Mouse (Mus musculus) stomach, embryonic 14.5 days (tissue): ENCODE measurements around the gene Gm44805. TPM values are rescaled to one million over a fixed set of nuclear protein-coding genes. Genes with fewer than 3 reads are reported as not detected.
A peak's percentile ranks its signal among the peaks of the same experiment; 100 is the strongest.

ENCODE experiments used
- ATAC-seq: fragments of 200-750 bp; cut with Nextera tagmentation; 2 replicates; pipeline ENCODE4 v1.8.0; 2017; ENCODE audit warnings: low read depth, moderate TSS enrichment; ENCODE audit not compliant: insufficient number of reproducible peaks, insufficient read depth, low FRiP score
- H3K27ac ChIP-seq: fragments of 300-500 bp; sonication (generic); 2 replicates; pipeline ENCODE4 v1.5.1; 2014; ENCODE audit warnings: mild to moderate bottlenecking, low read length, moderate library complexity, mixed read lengths
- H3K27me3 ChIP-seq: fragments of 300-500 bp; sonication (generic); 2 replicates; pipeline ENCODE4 v1.6.1; 2014; ENCODE audit warnings: low read length, control low read depth, mixed read lengths; ENCODE audit not compliant: control insufficient read depth, insufficient read depth
- H3K36me3 ChIP-seq: fragments of 300-500 bp; sonication (generic); 2 replicates; pipeline ENCODE4 v1.6.1; 2014; ENCODE audit warnings: mild to moderate bottlenecking, control low read depth, low read length, moderate library complexity, mixed read lengths; ENCODE audit not compliant: control insufficient read depth, insufficient read depth
- H3K4me1 ChIP-seq: fragments of 300-500 bp; sonication (generic); 2 replicates; pipeline ENCODE4 v1.6.1; 2014; ENCODE audit warnings: low read length, control low read depth, mixed read lengths; ENCODE audit not compliant: control insufficient read depth, insufficient read depth
- H3K4me2 ChIP-seq: fragments of 300-500 bp; sonication (generic); replicated peaks from 2 replicates; pipeline ENCODE4 v1.6.1; 2014; ENCODE audit warnings: low read depth, low read length, control low read depth
- H3K4me3 ChIP-seq: fragments of 300-500 bp; sonication (generic); 2 replicates; pipeline ENCODE4 v1.5.1; 2014; ENCODE audit warnings: low read depth, low read length, control low read depth
- H3K9ac ChIP-seq: fragments of 300-500 bp; sonication (generic); replicated peaks from 2 replicates; pipeline ENCODE4 v1.6.1; 2014; ENCODE audit warnings: low read depth, mild to moderate bottlenecking, control low read depth, low read length, moderate library complexity, mixed read lengths
- H3K9me3 ChIP-seq: fragments of 300-500 bp; sonication (generic); 2 replicates; pipeline ENCODE4 v1.6.1; 2016; ENCODE audit warnings: low read depth, low read length, control low read depth; ENCODE audit not compliant: control insufficient read depth
- WGBS: fragments of 180-500 bp; shearing (Covaris S2); extraction: QIAGEN DNeasy Blood & Tissue Kit; methylation state at CpG from one replicate; pipeline ENCODE4 v1.1.7; 2014; 5-methylcytosine and 5-hydroxymethylcytosine counted together
- polyA plus RNA-seq: library from polyadenylated mRNA; unstranded; fragments of >200 nt; fragmentation: Nextera tagmentation; extraction: Ambion mirVana; gene quantifications from 2 replicates; pipeline ENCODE4 v1.2.1, GENCODE M21; 2014

Gene Gm44805
- not detected in 2 replicates for polyA plus RNA-seq

GRCm38 (mm10) chr7:19681202-19681694, at the start of gene Gm44805, which contains the start of gene Apoc4:
Gene Gm44805 (minus strand): TSS chr7:19681423.
Gene Apoc4 (minus strand): TSS chr7:19681479.
- Histone ChIP-seq H3K36me3 (no peaks in the 10 kb centered on the region), H3K4me1 (no peaks in the 10 kb centered on the region), H3K27ac (no peak within 1 kb of the TSS), H3K4me2 (no peak within 1 kb of the TSS), H3K27me3 (no peaks in the 10 kb centered on the region), H3K9ac (no peak within 1 kb of the TSS), H3K4me3 (no peak within 1 kb of the TSS), H3K9me3 (no peaks in the 10 kb centered on the region)
- ATAC-seq = no peak
- WGBS = 60% methylated on average over 8 of the region's 8 CpGs

DNA sequence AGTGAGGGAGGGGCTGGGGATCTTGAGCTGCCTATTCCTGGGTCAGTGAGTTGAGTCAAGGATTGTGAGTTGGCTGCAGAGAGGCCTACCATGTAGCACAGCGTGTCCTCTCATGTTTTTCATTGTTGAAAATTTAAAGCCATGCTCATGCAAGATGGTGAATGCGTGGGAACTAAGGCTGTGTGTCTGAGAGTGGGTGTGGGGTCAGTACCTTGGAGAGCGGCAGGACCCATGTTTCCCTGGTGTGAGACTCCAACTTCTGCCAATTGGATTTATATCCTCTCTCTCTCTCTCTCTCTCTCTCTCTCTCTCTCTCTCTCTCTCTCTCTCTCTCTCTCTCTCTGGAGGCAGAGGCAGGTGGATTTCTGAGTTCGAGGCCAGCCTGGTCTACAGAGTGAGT, 45.3 kb upstream of the Gm44805 start:
- 90% methylated on average over 4 of the region's 4 CpGs for WGBS
- peaks cover 62% of the 10 kb centered on the region for H3K36me3 ChIP-seq

GRCm38 (mm10) chr7:19724167-19724566, 42.9 kb upstream of the Gm44805 start:
- Histone ChIP-seq H3K27ac (no peak overlapping the region), H3K4me1 (no peaks in the 10 kb centered on the region), H3K4me2 (no peak overlapping the region), H3K36me3 (peaks cover 45% of the 10 kb centered on the region), H3K9ac (no peak overlapping the region), H3K9me3 (peaks cover 14% of the 10 kb centered on the region), H3K27me3 (no peaks in the 10 kb centered on the region), H3K4me3 (no peak overlapping the region)
- 87% methylated on average over 12 of the region's 12 CpGs for WGBS
- ATAC-seq = no peak

More for the DNA sequence above, 45.3 kb upstream of the Gm44805 start:
- H3K27ac ChIP-seq = no peak overlapping the region
- H3K4me1 ChIP-seq = no peaks in the 10 kb centered on the region
- H3K4me2 ChIP-seq = no peak overlapping the region
- no peaks in the 10 kb centered on the region for H3K27me3 ChIP-seq
- no peak overlapping the region for H3K4me3 ChIP-seq
- H3K9ac ChIP-seq = no peak overlapping the region
- peaks cover 3% of the 10 kb centered on the region for H3K9me3 ChIP-seq
- no peak for ATAC-seq

GRCm38 (mm10) chr7:19722754-19723195, 41.6 kb upstream of the Gm44805 start:
- no peaks in the 10 kb centered on the region for H3K27me3 ChIP-seq
- WGBS = 87% methylated on average over 6 of the region's 6 CpGs
- no peak overlapping the region for H3K4me3 ChIP-seq
- peaks cover 14% of the 10 kb centered on the region for H3K9me3 ChIP-seq
- H3K4me1 ChIP-seq = no peaks in the 10 kb centered on the region
- H3K9ac ChIP-seq = no peak overlapping the region
- H3K36me3 ChIP-seq = peaks cover 45% of the 10 kb centered on the region
- no peak overlapping the region for H3K4me2 ChIP-seq
- H3K27ac ChIP-seq = no peak overlapping the region
- no peak for ATAC-seq

- peaks cover 14% of the 10 kb centered on the region for H3K9me3 ChIP-seq
- H3K4me1 ChIP-seq = peaks cover 12% of the 10 kb centered on the region
- no peaks in the 10 kb centered on the region for H3K27me3 ChIP-seq
- peaks cover 25% of the 10 kb centered on the region for H3K36me3 ChIP-seq
- ATAC-seq = no peak
- no peak overlapping the region for H3K27ac ChIP-seq
- H3K4me3 ChIP-seq = no peak overlapping the region
- no peak overlapping the region for H3K9ac ChIP-seq
- WGBS = 89% methylated on average over 4 of the region's 4 CpGs
- no peak overlapping the region for H3K4me2 ChIP-seq
These were observed 38.0 kb upstream of the Gm44805 start for GRCm38 (mm10) chr7:19719200-19719599.

- Histone ChIP-seq H3K4me3 (no peak overlapping the region), H3K27ac (no peak overlapping the region), H3K27me3 (no peaks in the 10 kb centered on the region), H3K9ac (no peak overlapping the region), H3K9me3 (peaks cover 14% of the 10 kb centered on the region), H3K4me1 (peaks cover 14% of the 10 kb centered on the region), H3K36me3 (peaks cover 21% of the 10 kb centered on the region), H3K4me2 (no peak overlapping the region)
- whole genome bisulfite sequencing = 94% methylated on average over 5 of the region's 5 CpGs
- ATAC-seq = no peak
These were observed 37.2 kb upstream of the Gm44805 start for GRCm38 (mm10) chr7:19718297-19718952.

GRCm38 (mm10) chr7:19717346-19717745, 36.1 kb upstream of the Gm44805 start:
- Histone ChIP-seq H3K4me3 (no peak overlapping the region), H3K4me2 (no peak overlapping the region), H3K27ac (no peak overlapping the region), H3K9me3 (peaks cover 14% of the 10 kb centered on the region), H3K4me1 (peaks cover 14% of the 10 kb centered on the region), H3K27me3 (no peaks in the 10 kb centered on the region), H3K9ac (no peak overlapping the region), H3K36me3 (peaks cover 30% of the 10 kb centered on the region)
- no peak for ATAC-seq
- 82% methylated on average over 4 of the region's 4 CpGs for WGBS

- Histone ChIP-seq H3K9ac (no peak overlapping the region), H3K4me1 (peaks cover 14% of the 10 kb centered on the region), H3K4me3 (no peak overlapping the region), H3K9me3 (peaks cover 13% of the 10 kb centered on the region), H3K27ac (no peak overlapping the region), H3K36me3 (peaks cover 35% of the 10 kb centered on the region), H3K27me3 (no peaks in the 10 kb centered on the region), H3K4me2 (peak overlapping the region; percentile 64; the same call in 1 of the 2 replicates)
- no peak for ATAC-seq
- 80% methylated on average over 2 of the region's 2 CpGs for WGBS
These were observed 35.6 kb upstream of the Gm44805 start for GRCm38 (mm10) chr7:19716822-19717221.
